Mouse (Mus musculus) forebrain, embryonic 16.5 days (tissue): ENCODE data around the gene Trib2. TPM values are rescaled to one million over a fixed set of nuclear protein-coding genes. Genes with fewer than 3 reads are reported as not detected.

Experiments
- ATAC-seq: fragments of 200-750 bp; cut with Nextera tagmentation; 2 replicates; pipeline ENCODE4 v1.8.0; 2017; ENCODE audit warnings: mild to moderate bottlenecking, moderate library complexity
- H3K27ac ChIP-seq: fragments of 300-500 bp; sonication (generic); 2 replicates; pipeline ENCODE4 v1.5.1; 2014; ENCODE audit warnings: low read length, control low read depth
- H3K27me3 ChIP-seq: fragments of 300-500 bp; sonication (generic); replicated peaks from 2 replicates; pipeline ENCODE4 v1.6.1; 2014; ENCODE audit warnings: low read length; ENCODE audit not compliant: control insufficient read depth, insufficient read depth
- H3K36me3 ChIP-seq: fragments of 300-500 bp; sonication (generic); 2 replicates; pipeline ENCODE4 v1.6.1; 2014; ENCODE audit not compliant: control insufficient read depth, insufficient read depth
- H3K4me1 ChIP-seq: fragments of 300-500 bp; sonication (generic); replicated peaks from 2 replicates; pipeline ENCODE4 v1.6.1; 2014; ENCODE audit warnings: low read length; ENCODE audit not compliant: control insufficient read depth, insufficient read depth
- H3K4me2 ChIP-seq: fragments of 300-500 bp; sonication (generic); 2 replicates; pipeline ENCODE4 v1.6.1; 2014; ENCODE audit warnings: mild to moderate bottlenecking, low read length, control low read depth
- H3K4me3 ChIP-seq: fragments of 300-500 bp; sonication (generic); replicated peaks from 2 replicates; pipeline ENCODE4 v1.5.1; 2014; ENCODE audit warnings: mild to moderate bottlenecking, low read length, control low read depth
- H3K9ac ChIP-seq: fragments of 300-500 bp; sonication (generic); replicated peaks from 2 replicates; pipeline ENCODE4 v1.6.1; 2014; ENCODE audit warnings: low read depth, low read length, control low read depth
- H3K9me3 ChIP-seq: fragments of 300-500 bp; sonication (generic); 2 replicates; pipeline ENCODE4 v1.6.1; 2016; ENCODE audit warnings: low read length; ENCODE audit not compliant: control insufficient read depth
- WGBS: fragments of 180-500 bp; shearing (Covaris S2); extraction: QIAGEN DNeasy Blood & Tissue Kit; methylation state at CpG from one replicate; pipeline ENCODE4 v1.1.7; 2014; 5-methylcytosine and 5-hydroxymethylcytosine counted together
- polyA plus RNA-seq: library from polyadenylated mRNA; unstranded; fragments of >200 nt; fragmentation: Nextera tagmentation; extraction: Ambion mirVana; gene quantifications from 2 replicates; pipeline ENCODE4 v1.2.1, GENCODE M21; 2015

Trib2 gene
- polyA plus RNA-seq, 1 experiment from 2014 or later = 112 TPM

DNA sequence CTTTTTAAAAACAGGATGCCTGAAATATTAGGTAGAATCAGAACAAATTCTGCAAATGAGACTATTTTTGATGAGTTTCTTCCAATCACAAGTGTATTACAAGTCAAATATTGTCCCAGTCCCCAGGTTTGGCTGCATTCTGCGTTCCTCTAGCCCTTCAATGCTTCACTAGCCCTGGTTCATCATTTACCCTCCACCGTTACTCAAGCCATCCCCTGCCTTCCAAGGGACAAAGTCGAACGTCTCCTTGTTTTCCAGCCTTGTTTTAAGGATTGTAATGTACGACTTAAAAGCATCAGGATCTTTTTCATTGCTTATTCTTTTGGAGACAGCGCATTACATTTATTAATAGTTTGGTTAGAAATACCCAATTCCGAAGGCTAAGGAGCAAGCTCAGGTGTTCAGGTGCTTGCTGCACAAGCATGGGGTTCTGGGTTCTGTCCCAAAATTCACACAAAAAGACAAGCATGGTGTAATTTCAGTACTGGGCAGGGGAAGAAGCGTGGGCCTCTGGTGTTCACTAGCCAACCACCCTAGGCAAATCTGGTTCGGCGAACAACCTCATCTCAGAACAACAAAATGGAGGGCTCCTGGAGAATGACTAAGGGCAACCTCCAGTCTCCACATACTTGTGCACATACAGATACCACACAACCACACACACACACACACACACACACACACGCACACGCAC, 24.3 kb upstream of the Trib2 start:
- Histone ChIP-seq H3K9ac (no peak overlapping the region), H3K27ac (no peak overlapping the region), H3K4me3 (no peak overlapping the region), H3K9me3 (no peaks in the 10 kb centered on the region), H3K4me1 (no peaks in the 10 kb centered on the region), H3K36me3 (no peaks in the 10 kb centered on the region), H3K4me2 (no peak overlapping the region), H3K27me3 (no peaks in the 10 kb centered on the region)
- ATAC-seq = no peak
- 91% methylated on average over 12 of the region's 12 CpGs for WGBS

DNA sequence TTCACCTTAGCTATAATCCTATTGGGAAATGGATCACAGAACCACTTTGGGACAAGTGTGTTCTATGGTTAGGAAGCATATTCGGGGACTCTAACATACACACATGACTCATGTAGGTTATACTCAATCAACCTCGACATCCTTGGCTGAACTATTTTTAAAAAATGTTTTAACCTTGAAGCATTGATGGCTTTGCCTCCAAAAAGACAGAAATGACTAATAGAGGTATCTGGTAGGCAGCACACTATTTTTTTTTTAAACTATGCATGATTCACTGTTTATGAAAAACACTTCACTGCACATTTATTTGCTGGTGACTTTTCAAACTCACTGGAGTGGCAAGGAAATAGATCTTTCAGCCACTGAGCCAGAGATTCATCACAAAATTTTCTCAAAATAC, 21.5 kb upstream of the Trib2 start:
- Histone ChIP-seq H3K27me3 (no peaks in the 10 kb centered on the region), H3K9me3 (no peaks in the 10 kb centered on the region), H3K4me2 (no peak overlapping the region), H3K36me3 (no peaks in the 10 kb centered on the region), H3K9ac (no peak overlapping the region), H3K27ac (no peak overlapping the region), H3K4me3 (no peak overlapping the region), H3K4me1 (no peaks in the 10 kb centered on the region)
- WGBS = 95% methylated on average over 2 of the region's 2 CpGs
- ATAC-seq = no peak

DNA sequence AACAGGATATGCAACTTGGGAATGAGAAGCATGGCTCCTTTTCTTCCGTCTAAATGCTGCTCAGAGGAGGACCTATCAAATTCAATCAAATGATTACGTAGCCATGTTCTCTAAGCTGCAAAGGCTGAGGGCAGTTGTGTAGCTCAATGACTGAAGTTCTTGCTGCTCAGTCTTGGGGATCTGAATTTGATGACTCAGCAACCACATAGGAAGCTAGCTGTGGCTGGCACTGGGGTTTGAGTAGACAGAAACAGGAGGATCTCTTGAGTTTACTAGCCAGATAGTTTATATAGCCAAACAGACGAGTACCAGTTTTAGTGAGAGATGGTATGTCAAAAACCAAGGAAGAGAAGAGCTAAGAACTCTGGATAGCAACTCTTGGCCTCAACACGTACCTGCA, 20.8 kb upstream of the Trib2 start:
- no peak for ATAC-seq
- WGBS = 95% methylated on average over 4 of the region's 4 CpGs
- Histone ChIP-seq H3K36me3 (no peaks in the 10 kb centered on the region), H3K4me2 (no peak overlapping the region), H3K27me3 (no peaks in the 10 kb centered on the region), H3K27ac (no peak overlapping the region), H3K9ac (no peak overlapping the region), H3K9me3 (no peaks in the 10 kb centered on the region), H3K4me1 (no peaks in the 10 kb centered on the region), H3K4me3 (no peak overlapping the region)

DNA sequence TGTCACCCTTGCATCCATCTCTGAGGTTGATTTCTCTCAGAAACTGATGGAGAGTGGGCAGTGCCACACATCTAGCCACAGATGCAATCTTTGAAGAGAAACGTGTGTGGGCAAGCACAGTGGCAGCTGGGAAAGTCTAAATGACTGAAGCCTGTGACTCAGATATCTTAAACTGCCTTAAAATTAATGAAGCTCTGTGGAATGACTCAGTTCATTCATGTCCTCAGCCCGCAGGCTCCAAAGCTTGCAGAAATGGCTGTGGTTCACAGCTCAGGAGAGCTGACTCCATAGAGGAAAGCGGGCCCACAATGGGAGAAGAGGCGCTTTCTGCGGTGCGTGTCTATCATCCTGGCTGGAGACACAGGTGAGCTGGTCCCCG, 15.9 kb upstream of the Trib2 start:
- Histone ChIP-seq H3K9ac (no peak overlapping the region), H3K9me3 (no peaks in the 10 kb centered on the region), H3K4me3 (no peak overlapping the region), H3K27ac (no peak overlapping the region), H3K4me2 (no peak overlapping the region), H3K4me1 (no peaks in the 10 kb centered on the region), H3K36me3 (no peaks in the 10 kb centered on the region), H3K27me3 (no peaks in the 10 kb centered on the region)
- 92% methylated on average over 7 of the region's 7 CpGs for WGBS
- ATAC-seq = no peak

DNA sequence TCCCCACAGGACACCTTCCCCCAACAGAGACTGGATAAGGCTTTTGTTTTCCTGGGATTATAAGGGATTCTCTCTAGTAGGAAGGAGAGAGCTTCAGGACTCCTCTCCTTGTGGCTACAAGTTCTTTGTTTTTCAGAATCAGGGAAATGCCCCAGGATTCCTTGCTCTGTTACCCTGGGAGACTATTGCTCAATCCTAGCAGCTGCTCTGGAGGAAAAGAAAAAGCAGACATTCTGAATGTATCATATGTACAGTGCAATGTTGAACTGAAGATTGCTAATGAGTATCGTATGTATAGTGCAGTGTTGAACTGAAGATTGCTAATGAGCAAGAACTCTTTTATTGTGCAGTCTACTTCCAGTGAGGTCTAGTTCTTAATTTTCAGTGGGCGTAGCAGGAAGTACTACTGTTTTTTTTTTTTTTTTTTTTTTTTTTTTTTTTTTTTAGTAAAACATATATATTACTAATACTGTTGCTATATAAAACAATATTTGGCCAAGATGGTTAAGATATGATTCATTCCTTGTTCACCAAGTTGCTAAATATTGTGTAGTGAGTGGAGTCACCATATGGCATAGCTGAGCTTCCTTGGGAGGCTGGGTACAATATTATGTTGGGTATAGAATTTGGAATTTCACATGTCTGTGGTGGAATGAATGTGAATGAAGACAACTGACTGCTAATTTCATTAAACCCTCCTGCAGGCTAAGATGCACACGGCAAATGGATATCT, 15.4 kb upstream of the Trib2 start:
- Histone ChIP-seq H3K4me2 (no peak overlapping the region), H3K9me3 (no peaks in the 10 kb centered on the region), H3K27ac (no peak overlapping the region), H3K9ac (no peak overlapping the region), H3K27me3 (no peaks in the 10 kb centered on the region), H3K4me1 (no peaks in the 10 kb centered on the region), H3K4me3 (no peak overlapping the region), H3K36me3 (no peaks in the 10 kb centered on the region)
- no peak for ATAC-seq
- 72% methylated on average over 3 of the region's 3 CpGs for WGBS

DNA sequence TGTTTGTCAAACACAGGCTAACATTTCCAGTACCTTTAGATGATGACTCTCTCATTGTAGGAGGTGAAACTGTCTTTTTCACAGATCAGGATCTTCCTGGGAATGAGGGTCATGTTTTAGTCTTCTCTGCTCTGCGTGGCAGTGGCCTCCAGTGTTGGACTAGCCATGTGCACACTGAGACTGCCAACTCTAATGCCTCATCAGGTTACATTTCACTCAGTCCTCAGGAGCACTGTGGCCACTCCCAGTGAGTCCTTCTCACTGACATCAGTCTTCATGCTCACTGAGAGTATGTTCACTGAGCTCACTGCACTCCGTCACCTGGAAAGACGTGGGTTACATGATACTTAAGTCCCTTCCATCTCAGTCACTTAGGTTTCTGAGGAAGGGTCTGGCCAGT, 14.0 kb upstream of the Trib2 start:
- no peak for ATAC-seq
- H3K27me3 ChIP-seq = no peaks in the 10 kb centered on the region

DNA sequence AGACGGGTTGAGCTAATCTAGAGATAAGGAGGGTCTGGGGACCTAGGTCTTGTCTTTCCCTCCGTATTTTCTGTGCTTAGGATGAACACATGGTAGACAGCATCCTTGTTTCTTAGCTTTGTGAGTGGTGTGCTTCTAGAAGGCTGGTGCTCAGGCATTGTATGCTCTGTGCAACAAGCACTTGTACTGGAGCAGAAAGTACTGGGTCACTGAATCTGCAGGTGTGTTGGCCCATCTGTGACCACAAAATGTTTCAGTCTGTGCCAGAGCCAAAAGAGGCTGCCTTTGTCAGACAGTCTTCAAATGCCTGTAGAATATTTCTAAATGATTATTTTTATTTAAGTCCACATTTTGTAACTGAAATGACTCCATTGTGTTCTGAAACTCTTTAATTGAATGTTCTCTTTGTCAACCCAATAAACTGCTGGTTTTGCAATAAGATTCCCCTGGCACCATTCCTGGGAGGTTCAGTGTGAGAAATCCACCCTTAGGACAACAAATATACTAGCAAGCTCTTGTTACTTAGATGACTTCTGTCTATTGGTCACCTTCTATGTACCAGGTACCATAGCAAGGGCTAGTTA, 12.2 kb upstream of the Trib2 start:
- H3K27ac ChIP-seq = no peak overlapping the region
- H3K4me1 ChIP-seq = no peaks in the 10 kb centered on the region
- H3K4me2 ChIP-seq = no peak overlapping the region
- no peak overlapping the region for H3K4me3 ChIP-seq
- H3K36me3 ChIP-seq = no peaks in the 10 kb centered on the region
- H3K9me3 ChIP-seq = no peaks in the 10 kb centered on the region
- no peak for ATAC-seq
- no peaks in the 10 kb centered on the region for H3K27me3 ChIP-seq
- WGBS = 76% methylated on average over 2 of the region's 2 CpGs
- no peak overlapping the region for H3K9ac ChIP-seq

More for the DNA sequence above, 14.0 kb upstream of the Trib2 start:
- Histone ChIP-seq H3K9me3 (no peaks in the 10 kb centered on the region), H3K27ac (no peak overlapping the region), H3K4me1 (no peaks in the 10 kb centered on the region), H3K36me3 (no peaks in the 10 kb centered on the region), H3K9ac (no peak overlapping the region), H3K4me3 (no peak overlapping the region), H3K4me2 (no peak overlapping the region)
- WGBS = 94% methylated on average over 3 of the region's 3 CpGs

DNA sequence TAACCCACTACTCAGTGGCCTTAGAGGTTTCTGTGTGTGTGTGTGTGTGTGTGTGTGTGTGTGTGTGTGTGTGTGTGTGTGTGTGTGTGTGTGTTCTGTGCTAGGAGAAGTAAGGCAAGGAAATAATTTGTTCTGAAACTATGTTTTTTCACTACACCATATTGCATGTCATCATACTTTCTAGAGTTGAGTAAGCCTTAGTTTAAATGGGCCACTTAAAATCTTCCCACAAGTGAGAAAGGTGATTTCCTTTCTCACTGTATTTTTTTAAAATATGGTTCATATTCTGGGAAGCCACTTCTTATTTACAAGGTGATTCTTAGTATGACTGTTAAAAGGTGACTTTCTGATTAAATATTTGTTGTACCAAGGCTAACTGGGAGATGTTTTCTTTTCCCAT, 4.3 kb upstream of the Trib2 start:
- no peaks in the 10 kb centered on the region for H3K36me3 ChIP-seq
- H3K27ac ChIP-seq = no peak overlapping the region
- no peak overlapping the region for H3K4me3 ChIP-seq
- no peak for ATAC-seq
- H3K27me3 ChIP-seq = no peaks in the 10 kb centered on the region
- H3K9me3 ChIP-seq = no peaks in the 10 kb centered on the region
- H3K4me1 ChIP-seq = peaks cover 5% of the 10 kb centered on the region; the same call in 1 of the 2 replicates
- no peak overlapping the region for H3K9ac ChIP-seq
- H3K4me2 ChIP-seq = no peak overlapping the region

DNA sequence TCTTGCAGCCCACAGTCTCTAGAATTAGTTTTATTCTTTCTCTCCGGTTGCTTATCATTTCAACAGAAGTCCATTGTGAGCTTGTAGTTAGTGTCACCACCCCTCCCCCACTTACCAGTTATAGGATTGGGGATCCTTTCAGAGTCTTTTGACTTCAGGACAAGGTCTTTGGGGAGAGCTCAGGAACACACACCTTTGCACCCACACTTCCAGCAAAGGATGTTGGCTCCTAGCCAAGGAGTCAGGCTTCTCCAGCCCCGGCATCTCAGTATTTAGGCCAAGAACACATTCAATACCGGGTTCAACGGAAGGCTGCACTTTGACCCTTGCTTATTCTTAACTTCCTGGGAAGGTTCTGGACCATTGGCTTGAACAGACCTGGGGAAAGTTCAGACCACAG, 643 bp upstream of the Trib2 start:
- Histone ChIP-seq H3K4me2 (peak overlapping the region; percentile 71), H3K36me3 (no peaks in the 10 kb centered on the region), H3K9ac (peak overlapping the region; percentile 96), H3K9me3 (no peaks in the 10 kb centered on the region), H3K4me3 (peak overlapping the region; percentile 85), H3K4me1 (peaks cover 5% of the 10 kb centered on the region; the same call in 1 of the 2 replicates), H3K27me3 (no peaks in the 10 kb centered on the region), H3K27ac (peak overlapping the region; percentile 96; the same call in 1 of the 2 replicates)
- no peak for ATAC-seq
- 23% methylated on average over 4 of the region's 4 CpGs for WGBS
